Mouse (Mus musculus): ENCODE measurements around the gene Krt8.
"Not testable (repeated sequence)": the region's sequence is repeated elsewhere in the genome, so short reads cannot be mapped to it uniquely, and the experiment has no call there.

Krt8 gene

DNA sequence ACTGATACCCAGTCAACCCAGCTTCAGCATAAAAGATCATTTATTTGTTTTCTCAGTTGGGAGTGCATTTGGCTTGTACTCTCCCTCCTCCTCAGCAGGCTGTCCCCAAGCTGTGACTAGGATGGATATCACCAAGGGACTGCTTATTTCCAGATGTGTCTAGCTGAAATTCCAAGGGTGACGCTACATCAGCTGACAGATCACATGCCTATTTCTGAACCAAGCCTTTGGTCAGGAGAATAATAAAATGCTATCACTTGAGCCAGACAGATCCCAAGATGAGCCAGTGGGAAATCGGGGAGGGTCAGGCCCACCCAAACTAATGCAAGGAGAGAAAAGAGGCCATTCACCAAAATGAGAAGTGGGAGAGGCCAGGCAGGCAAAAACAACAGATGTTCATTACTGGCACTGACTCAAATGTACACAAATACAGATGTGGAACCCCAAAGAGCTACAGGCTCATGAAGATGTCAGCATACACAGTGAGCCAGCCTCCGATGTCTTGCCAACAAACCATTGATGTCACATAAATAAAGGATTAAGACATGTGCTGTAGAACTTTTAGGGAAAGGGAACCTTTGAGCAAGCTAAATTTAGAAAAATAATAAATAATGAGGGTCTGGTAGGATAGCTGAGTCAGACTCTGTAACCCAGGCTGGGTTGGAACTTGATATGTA, 6.4 kb upstream of the Krt8 start:
- ATAC-seq (ENCODE audit: insufficient number of reproducible peaks, low FRiP score, low TSS enrichment) = no peak

DNA sequence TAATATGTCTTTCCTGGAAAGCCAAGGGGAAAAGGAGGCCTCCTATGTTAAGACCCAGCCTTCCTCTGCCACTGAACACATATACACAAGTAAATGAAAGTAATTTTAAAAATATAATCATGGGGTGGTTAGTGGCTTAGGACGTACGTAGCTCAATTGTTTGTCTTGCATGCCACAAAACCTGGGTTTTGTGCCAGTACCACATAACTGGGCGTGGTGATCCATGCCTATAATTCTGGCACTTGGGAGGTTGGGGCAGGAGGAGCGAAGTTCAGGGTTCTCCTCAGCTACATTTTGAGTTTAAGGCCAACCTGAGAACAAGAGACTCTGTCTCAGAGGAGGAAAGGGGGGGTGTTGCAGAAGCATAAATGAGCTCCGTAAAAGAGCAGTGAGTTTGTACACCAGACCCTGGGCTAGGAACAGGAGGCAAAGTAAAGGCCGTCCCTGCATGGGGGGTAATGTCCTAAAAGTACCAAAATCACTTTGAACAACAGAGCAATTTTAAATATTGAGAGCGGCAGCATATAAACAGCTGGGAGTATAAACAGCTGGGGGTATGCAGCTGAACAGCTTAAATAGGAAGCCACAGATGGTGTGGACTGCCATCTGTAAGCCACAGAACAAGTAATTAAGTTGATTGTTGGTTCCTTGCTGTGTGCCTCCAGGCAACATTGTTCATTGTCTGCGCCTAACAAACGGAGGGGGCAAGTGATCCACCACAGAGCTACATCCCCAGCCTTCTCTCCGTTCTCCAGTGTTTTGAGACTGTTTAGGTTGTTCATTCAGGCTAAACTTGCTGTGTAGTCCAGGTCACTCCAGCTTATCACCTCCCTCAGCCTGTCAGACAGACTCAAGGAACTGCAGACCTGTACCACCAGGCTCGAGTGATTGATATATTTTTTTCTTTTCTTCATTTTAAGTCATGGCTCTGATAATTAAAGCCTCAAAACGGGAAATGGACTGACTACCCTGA, 3.1 kb upstream of the Krt8 start:
- no peak for ATAC-seq (ENCODE audit: insufficient number of reproducible peaks, low FRiP score, low TSS enrichment)

GRCm38 (mm10) chr15:102006317-102006716, 2.0 kb upstream of the Krt8 start:
- ATAC-seq (ENCODE audit: insufficient number of reproducible peaks, low FRiP score, low TSS enrichment) = no peak

DNA sequence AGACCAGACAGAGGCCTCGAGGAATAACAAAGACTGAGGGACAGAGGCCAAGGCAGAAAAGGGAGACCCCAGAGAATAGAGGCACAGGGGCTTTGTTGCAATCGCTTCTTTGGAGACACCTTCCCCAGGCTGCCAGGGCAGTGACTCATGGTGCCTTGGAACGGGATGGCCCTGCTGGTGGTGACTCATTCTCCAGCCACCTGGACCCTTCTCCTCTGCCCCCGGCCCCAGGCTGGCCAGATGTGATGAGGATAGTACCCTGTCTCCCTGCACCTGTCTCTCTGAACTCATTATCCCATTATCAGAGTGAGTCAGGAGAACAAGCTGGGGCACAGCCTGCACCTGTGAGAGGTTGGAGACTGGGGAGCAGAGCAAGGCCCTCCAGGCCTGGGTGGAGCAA, 1.0 kb upstream of the Krt8 start:
- no peak for ATAC-seq (ENCODE audit: insufficient number of reproducible peaks, low FRiP score, low TSS enrichment)

GRCm38 (mm10) chr15:102003516-102003915, 766 bp downstream of the Krt8 start:
- no peak for ATAC-seq (ENCODE audit: insufficient number of reproducible peaks, low FRiP score, low TSS enrichment)

DNA sequence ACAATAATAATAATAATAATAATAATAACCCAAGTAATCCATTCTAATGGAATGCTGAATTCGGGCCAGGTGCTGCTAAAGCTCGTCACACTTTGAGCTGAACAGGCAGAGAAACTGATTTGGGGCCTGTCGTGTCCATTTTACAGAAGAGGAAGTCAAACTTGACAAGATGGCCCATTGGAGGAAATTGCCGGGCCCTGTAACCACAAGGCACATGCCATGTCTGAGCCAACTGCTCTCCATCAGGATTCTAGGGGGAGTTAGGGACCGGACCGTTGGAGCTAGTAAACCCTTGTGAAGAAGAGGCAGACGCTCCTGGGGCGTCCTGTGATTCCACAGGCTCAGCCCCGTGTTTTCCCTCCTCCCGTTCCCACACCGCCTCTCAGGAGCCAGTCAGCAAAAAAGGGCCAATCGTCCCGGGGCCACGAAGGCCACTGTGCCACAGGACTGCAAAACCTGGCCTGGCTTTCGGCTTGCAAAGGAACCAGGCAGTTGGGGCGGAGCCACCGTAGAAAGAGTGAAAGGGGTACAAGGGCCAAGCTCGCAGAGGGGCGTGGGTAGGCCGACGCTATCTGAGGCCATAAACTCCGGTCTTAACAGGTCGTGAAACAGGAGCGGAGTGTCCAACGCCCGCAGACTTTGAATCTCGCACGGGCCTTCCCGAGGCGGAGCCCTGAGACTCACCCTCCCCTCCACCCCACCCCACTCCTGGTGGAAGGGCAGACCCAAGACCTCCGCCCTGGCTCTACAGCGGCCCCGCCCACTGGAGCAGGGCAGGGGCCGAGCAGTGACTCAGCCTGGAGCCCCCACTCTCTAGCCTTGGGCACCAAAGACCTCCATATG, 1.4 kb downstream of the Krt8 start:
- no peak; the same call in 1 of the 2 replicates for ATAC-seq (ENCODE audit: insufficient number of reproducible peaks, low FRiP score, low TSS enrichment)

- no peak for ATAC-seq (ENCODE audit: insufficient number of reproducible peaks, low FRiP score, low TSS enrichment)
Measured at GRCm38 (mm10) chr15:101999676-102000335, 4.5 kb downstream of the Krt8 start.

GRCm38 (mm10) chr15:101999156-101999555, 5.1 kb downstream of the Krt8 start:
- ATAC-seq (ENCODE audit: insufficient number of reproducible peaks, low FRiP score, low TSS enrichment) = no peak

GRCm38 (mm10) chr15:101996450-101997078, 7.7 kb downstream of the Krt8 start:
- ATAC-seq (ENCODE audit: insufficient number of reproducible peaks, low FRiP score, low TSS enrichment) = not testable (repeated sequence)

DNA sequence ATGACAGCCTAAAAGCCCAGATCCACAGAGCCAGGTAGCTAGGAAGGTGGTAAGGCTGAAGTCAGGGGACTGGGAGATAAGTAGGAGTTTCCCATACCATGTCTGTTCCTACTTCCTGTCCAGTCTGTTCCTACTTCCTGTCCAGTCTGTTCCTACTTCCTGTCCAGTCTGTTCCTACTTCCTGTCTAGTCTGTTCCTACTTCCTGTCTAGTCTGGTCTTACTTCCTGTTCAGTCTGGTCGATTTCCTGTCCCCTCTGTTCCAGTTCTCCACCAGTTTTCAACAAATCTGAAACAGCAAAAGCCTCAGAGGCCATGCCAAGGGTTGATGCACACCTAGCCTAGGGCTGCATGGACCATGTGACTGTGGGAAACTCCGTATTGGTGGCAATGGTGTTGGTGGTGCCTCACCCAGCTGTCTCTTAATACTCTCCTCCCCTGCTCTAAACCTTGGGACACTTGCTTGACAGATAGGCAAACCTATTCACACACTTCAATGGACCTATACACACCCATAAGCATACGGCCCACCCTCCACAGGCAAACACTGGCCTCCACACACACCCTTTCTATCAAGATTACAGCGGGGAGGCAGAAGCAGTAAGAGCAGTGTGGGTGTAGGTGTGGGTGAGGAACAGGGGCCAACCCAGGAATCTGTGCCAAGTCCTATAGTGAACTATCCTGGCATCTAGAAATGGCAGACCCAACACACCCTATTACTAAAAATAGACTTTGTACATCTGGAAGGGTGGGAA, 8.6 kb downstream of the Krt8 start:
- no peak for ATAC-seq (ENCODE audit: insufficient number of reproducible peaks, low FRiP score, low TSS enrichment)

GRCm38 (mm10) chr15:101994365-101994764, 9.9 kb downstream of the Krt8 start:
- ATAC-seq (ENCODE audit: insufficient number of reproducible peaks, low FRiP score, low TSS enrichment) = no peak

DNA sequence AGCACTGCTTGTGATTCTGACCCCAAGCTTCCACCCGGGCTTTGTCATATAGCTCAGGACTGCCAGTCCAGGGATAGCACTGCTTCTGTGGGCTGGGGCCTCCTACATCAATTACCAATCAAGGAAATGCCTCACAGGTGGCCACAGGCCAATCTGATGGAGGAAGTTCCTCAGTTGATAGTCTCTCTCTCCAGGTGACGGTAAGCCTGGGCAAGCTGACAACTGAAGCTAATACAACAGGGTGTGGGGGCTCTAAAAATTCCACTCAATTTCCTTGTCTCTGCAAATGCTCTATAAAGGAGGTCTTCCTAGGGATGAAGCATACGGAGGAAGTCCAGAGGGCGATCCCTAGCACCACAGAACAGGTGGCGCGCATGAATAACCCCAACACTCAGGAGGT, 13.3 kb downstream of the Krt8 start:
- no peak for ATAC-seq (ENCODE audit: insufficient number of reproducible peaks, low FRiP score, low TSS enrichment)

- ATAC-seq (ENCODE audit: insufficient number of reproducible peaks, low FRiP score, low TSS enrichment) = no peak
Measured at GRCm38 (mm10) chr15:101988714-101989113, 15.6 kb downstream of the Krt8 start.

- ATAC-seq (ENCODE audit: insufficient number of reproducible peaks, low FRiP score, low TSS enrichment) = 0 out of 2 replicates have a peak, but pooled peaks have one; percentile 59
Measured at GRCm38 (mm10) chr15:101988119-101988518, 16.2 kb downstream of the Krt8 start.

- ATAC-seq (ENCODE audit: insufficient number of reproducible peaks, low FRiP score, low TSS enrichment) = no peak
Measured at GRCm38 (mm10) chr15:101984746-101985145, 19.5 kb downstream of the Krt8 start.

- peak; percentile 62 for ATAC-seq (ENCODE audit: insufficient number of reproducible peaks, low FRiP score, low TSS enrichment)
Measured at GRCm38 (mm10) chr15:101983949-101984601, 20.2 kb downstream of the Krt8 start.

DNA sequence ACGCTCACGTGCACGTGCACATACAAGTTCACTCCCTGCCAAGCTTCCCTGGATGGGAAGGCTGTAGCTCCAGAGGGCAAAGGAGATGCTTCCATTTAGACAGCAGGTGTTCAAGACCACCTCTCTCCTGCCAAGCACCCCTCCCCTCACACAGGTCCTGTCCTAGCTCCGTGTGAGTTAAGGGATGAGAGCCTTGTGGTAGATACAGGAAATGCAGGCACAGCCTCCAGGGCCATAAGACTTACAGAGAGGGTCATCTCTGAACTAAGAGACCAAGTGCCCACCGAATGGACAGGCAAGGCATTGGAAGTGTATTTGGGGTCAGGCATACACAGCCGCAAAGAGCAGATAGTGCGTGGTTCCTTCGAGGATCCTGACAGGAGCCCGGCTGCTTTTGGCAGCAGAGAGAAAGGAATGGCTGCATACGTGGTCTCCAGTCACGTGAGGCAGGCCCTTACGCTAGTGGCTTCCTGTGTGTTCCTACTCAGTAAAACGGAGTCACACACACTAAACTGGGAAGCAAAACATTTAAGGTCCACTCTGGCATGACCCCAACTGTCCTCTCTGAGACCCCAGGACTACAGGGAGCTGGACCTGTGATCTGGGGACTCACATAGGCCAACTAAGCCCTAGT, 20.9 kb downstream of the Krt8 start:
- no peak for ATAC-seq (ENCODE audit: insufficient number of reproducible peaks, low FRiP score, low TSS enrichment)

GRCm38 (mm10) chr15:101980849-101981248, 23.4 kb downstream of the Krt8 start:
- no peak for ATAC-seq (ENCODE audit: insufficient number of reproducible peaks, low FRiP score, low TSS enrichment)
